Mouse (Mus musculus): Measurements from ENCODE around the gene Cox10.

GRCm38 (mm10) chr11:64003484-64003883 is 75.8 kb downstream of the Cox10 start:
- TF ChIP-seq CTCF (IDR thresholded peaks at IDR 0.05; ENCODE audit: extremely low read depth, insufficient read depth, low read length) (no peak), POLR2A (IDR thresholded peaks at IDR 0.05; ENCODE audit: extremely low read depth, insufficient read depth, low read length) (no peak)

Measured in cortical plate, adult 2 months (tissue).